ENCODE assay signal across 25 mouse cellular contexts in the genomic region with DNA sequence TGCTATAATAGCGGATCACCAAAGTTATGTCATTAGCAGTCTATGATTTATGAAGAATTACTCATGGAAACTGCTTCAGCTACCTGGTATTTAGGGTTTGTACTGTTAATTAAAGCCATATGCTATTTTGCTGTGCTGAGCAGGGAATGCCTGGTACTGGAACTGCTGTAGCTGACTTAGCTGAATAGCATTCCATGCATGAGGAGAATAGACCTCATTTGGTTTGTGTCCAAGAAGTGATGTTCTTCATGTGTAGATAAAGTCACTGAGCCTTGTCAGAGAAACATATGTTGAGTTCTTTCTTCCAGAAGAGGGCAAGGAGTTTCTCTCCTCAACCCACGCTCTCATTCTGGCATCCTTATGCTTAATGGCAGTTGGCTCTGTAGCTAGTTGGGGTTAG.
DNase-seq lines count a peak whose midpoint lies in the region; ATAC-seq and TF ChIP-seq lines count a peak whose summit lies in the region.
"Had no signal": no experiment of that assay in that cellular context is flagged by ENCODE, and none has a peak within 500 bp of the region (broad histone marks: within the 10 kb centered on the region; RNA-seq: fewer than 3 reads in every experiment).

No protein-coding gene starts in this region.

- ATAC-seq in hindbrain, postnatal 0 days = no peak
- no peak for ATAC-seq in hindbrain, embryonic 13.5 days (ENCODE audit: low FRiP score)
- ATAC-seq: activated CD4-positive, CD25-positive, alpha-beta regulatory T cell, adult 4 months; CD4-positive, CD25-positive, alpha-beta regulatory T cell, adult 4 months; forebrain, embryonic 16.5 days; Patski had no signal

- H3K4me2 ChIP-seq in hindbrain, postnatal 0 days (ENCODE audit: low read depth, low read length) = no peak overlapping the region
- no peak overlapping the region for H3K4me2 ChIP-seq in hindbrain, embryonic 13.5 days
- H3K4me2 ChIP-seq: forebrain, embryonic 12.5 days; heart, embryonic 11.5 days; heart, embryonic 15.5 days; hindbrain, embryonic 15.5 days had no signal

- DNase-seq in hindbrain, postnatal 0 days (ENCODE audit: low spot score) = peak; percentile 14
- DNase-seq in Muller cell, postnatal 12 days (ENCODE audit: inconsistent ontology term) = peak; percentile 8
- peak; percentile 5 for DNase-seq in adipocyte (ENCODE audit: low spot score)
- DNase-seq in forelimb bud, embryonic 11.5 days (ENCODE audit: low read depth, low spot score) = peak; percentile 52
- DNase-seq in retina, postnatal 1 day = no peak
- no peak for DNase-seq in thymus, postnatal 25 days
- DNase-seq: adrenal gland, adult 2 months; adrenal gland, postnatal 25 days; B cell, adult 2 months; cerebellum, adult 8-10 months; cerebellum, postnatal 14 days; gastrocnemius, postnatal 14 days; heart, adult 2 months; heart, postnatal 14 days; kidney, adult 11 months had no signal

- no peaks in the 10 kb centered on the region for H3K9me3 ChIP-seq in hindbrain, postnatal 0 days (ENCODE audit: low read length)
- no peaks in the 10 kb centered on the region for H3K9me3 ChIP-seq in hindbrain, embryonic 13.5 days
- H3K9me3 ChIP-seq: forebrain, embryonic 12.5 days; G1E; heart, embryonic 15.5 days; hindbrain, embryonic 15.5 days had no signal

- WGBS in hindbrain, postnatal 0 days = 79% methylated on average over 2 of the region's 2 CpGs
- 89% methylated on average over 2 of the region's 2 CpGs for WGBS in hindbrain, embryonic 13.5 days

- no peak for TF ChIP-seq CTCF in hindbrain, postnatal 0 days (IDR thresholded peaks at IDR 0.05; ENCODE audit: low read depth)

- H3K36me3 ChIP-seq in hindbrain, postnatal 0 days (ENCODE audit: insufficient read depth, low read length) = no peaks in the 10 kb centered on the region
- no peaks in the 10 kb centered on the region for H3K36me3 ChIP-seq in hindbrain, embryonic 13.5 days
- H3K36me3 ChIP-seq: forebrain, embryonic 12.5 days; G1E; heart, embryonic 15.5 days; hindbrain, embryonic 15.5 days had no signal

- H3K27ac ChIP-seq in hindbrain, postnatal 0 days = no peak overlapping the region
- H3K27ac ChIP-seq in hindbrain, embryonic 13.5 days = no peak overlapping the region
- H3K27ac ChIP-seq: forebrain, embryonic 12.5 days; heart, adult 2 months; heart, embryonic 15.5 days; hindbrain, embryonic 15.5 days had no signal

- no peaks in the 10 kb centered on the region for H3K4me1 ChIP-seq in hindbrain, postnatal 0 days (ENCODE audit: insufficient read depth, low read length)
- H3K4me1 ChIP-seq in hindbrain, embryonic 13.5 days (replicated peaks) = no peaks in the 10 kb centered on the region
- H3K4me1 ChIP-seq: forebrain, embryonic 12.5 days; heart, embryonic 15.5 days; hindbrain, embryonic 15.5 days had no signal

- H3K4me3 ChIP-seq in hindbrain, postnatal 0 days (ENCODE audit: low read length) = no peak overlapping the region
- no peak overlapping the region for H3K4me3 ChIP-seq in hindbrain, embryonic 13.5 days
- H3K4me3 ChIP-seq: forebrain, embryonic 12.5 days; heart, adult 2 months; heart, embryonic 15.5 days; hindbrain, embryonic 15.5 days had no signal

- no peak overlapping the region for H3K9ac ChIP-seq in hindbrain, postnatal 0 days (replicated peaks; ENCODE audit: low read length)
- no peak overlapping the region for H3K9ac ChIP-seq in hindbrain, embryonic 13.5 days
- H3K9ac ChIP-seq: forebrain, embryonic 12.5 days; heart, embryonic 15.5 days; hindbrain, embryonic 15.5 days had no signal

- no peaks in the 10 kb centered on the region for H3K27me3 ChIP-seq in hindbrain, postnatal 0 days (ENCODE audit: insufficient read depth, low read length)
- no peaks in the 10 kb centered on the region for H3K27me3 ChIP-seq in hindbrain, embryonic 13.5 days
- H3K27me3 ChIP-seq: forebrain, embryonic 12.5 days; heart, embryonic 15.5 days; hindbrain, embryonic 15.5 days had no signal

Comparison
In these comparisons a context has a peak if more than half of its experiments do, and no peak if none do; other contexts are left out.
1. DNase-seq: peak in hindbrain, postnatal 0 days (single experiment), Muller cell, postnatal 12 days (single experiment), adipocyte (single experiment) and forelimb bud, embryonic 11.5 days (single experiment); none in retina, postnatal 1 day (single experiment) and thymus, postnatal 25 days (single experiment).